Comparison of ENCODE assay signal across 16 mouse cellular contexts in the genomic region with DNA sequence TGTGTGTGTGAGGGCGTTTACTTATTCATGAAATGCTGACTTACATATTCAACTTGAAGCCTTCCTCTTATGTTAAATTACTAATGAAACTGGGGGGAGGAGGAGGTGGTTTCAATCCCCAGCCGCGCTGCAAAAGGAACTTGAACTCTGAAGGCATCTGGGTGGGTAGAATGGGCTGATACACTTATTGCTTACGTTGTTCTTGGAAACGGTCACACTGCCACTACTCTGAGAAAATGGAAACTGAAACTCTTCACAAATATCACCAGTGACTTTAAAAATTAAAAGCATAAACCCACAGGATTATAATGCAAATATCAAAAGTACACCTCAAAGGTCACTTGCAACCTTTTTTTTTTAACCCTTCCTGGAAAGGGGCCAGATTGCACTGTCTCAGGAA. TPM values are rescaled to one million over a fixed set of nuclear protein-coding genes. Genes with fewer than 3 reads are reported as not detected.
A peak's percentile ranks its signal among the peaks of the same experiment; 100 is the strongest.
DNase-seq lines count a peak whose midpoint lies in the region; ATAC-seq lines count a peak whose summit lies in the region.
"Had no signal": no experiment of that assay in that cellular context is flagged by ENCODE, and none has a peak within 500 bp of the region (broad histone marks: within the 10 kb centered on the region; RNA-seq: fewer than 3 reads in every experiment).

No protein-coding gene starts in this region.

- peak overlapping the region; percentile 12; the same call in 1 of the 2 replicates for H3K9ac ChIP-seq in heart, embryonic 13.5 days
- H3K9ac ChIP-seq: forebrain, embryonic 15.5 days; liver, embryonic 14.5 days had no signal

- H3K27ac ChIP-seq in heart, embryonic 13.5 days (replicated peaks): peak overlapping the region; percentile 76
- H3K27ac ChIP-seq: forebrain, embryonic 15.5 days; hindbrain, postnatal 0 days; kidney, postnatal 0 days; liver, embryonic 14.5 days had no signal

- 0 out of 2 replicates have a peak overlapping the region, but pooled peaks have one; percentile 63 for H3K4me2 ChIP-seq in heart, embryonic 13.5 days
- H3K4me2 ChIP-seq: forebrain, embryonic 15.5 days had no signal

- no peak for DNase-seq in heart, adult 18-20 months
- peak; percentile 31 to 40 for DNase-seq in spleen, postnatal 36 days (ENCODE audit: low spot score in 2 of 2)
- no peak for DNase-seq in spleen, postnatal 14 days (ENCODE audit: low spot score in 2 of 2)
- DNase-seq in testis, postnatal 14 days (ENCODE audit: low spot score): no peak
- no peak for DNase-seq in cerebellum, adult 11-12 months
- DNase-seq: cerebellum, postnatal 25 days; gastrocnemius, postnatal 14 days; layer of hippocampus, adult 9-11 months had no signal

- no peaks in the 10 kb centered on the region for H3K36me3 ChIP-seq in heart, embryonic 13.5 days
- H3K36me3 ChIP-seq: forebrain, embryonic 15.5 days had no signal

- H3K9me3 ChIP-seq in heart, embryonic 13.5 days: no peaks in the 10 kb centered on the region
- H3K9me3 ChIP-seq: forebrain, embryonic 15.5 days had no signal

- H3K4me1 ChIP-seq in heart, embryonic 13.5 days: peaks cover 90% of the 10 kb centered on the region

- no peak for ATAC-seq in heart, embryonic 13.5 days (ENCODE audit: extremely low read depth, insufficient number of reproducible peaks, low FRiP score, low TSS enrichment)
- ATAC-seq in hematopoietic stem cell, adult 5-6 weeks (replicated peaks in 1 of 2; ENCODE audit: insufficient read depth in 1 of 2, low FRiP score in 2 of 2, low TSS enrichment in 1 of 2, low read depth in 1 of 2, poor library complexity in 2 of 2, severe bottlenecking in 2 of 2): peak; percentile 49 to 55; a peak in 3 of 4 replicates
- ATAC-seq: forebrain, embryonic 15.5 days; hindbrain, postnatal 0 days; Patski had no signal

- H3K27me3 ChIP-seq in heart, embryonic 13.5 days (replicated peaks): no peaks in the 10 kb centered on the region
- H3K27me3 ChIP-seq: CH12.LX; forebrain, embryonic 15.5 days; Patski had no signal

- 47% methylated on average over 5 of the region's 5 CpGs for WGBS in heart, embryonic 13.5 days

- H3K4me3 ChIP-seq in heart, embryonic 13.5 days: no peak overlapping the region
- H3K4me3 ChIP-seq: forebrain, embryonic 15.5 days had no signal

RNA-seq across cellular contexts. Expression of gene Stk39, which starts 37.5 kb away (rescaled TPM):
- 49.6 and 51.5 TPM in 2 replicates for polyA plus RNA-seq in heart, embryonic 13.5 days (2015; fragmentation: Nextera tagmentation; extraction: Ambion mirVana)
- total RNA-seq in heart, adult 18-20 months (2021): 10 to 100 TPM; 88.1 to 97.1 TPM
- total RNA-seq in hematopoietic stem cell, adult 5-6 weeks (2017): 9.1 and 11.0 TPM in 2 replicates
- total RNA-seq: CH12.LX had no signal

Comparison
In these comparisons a context has a peak if more than half of its experiments do, and no peak if none do; other contexts are left out.
1. DNase-seq: peak in spleen, postnatal 36 days (2 of 2); none in heart, adult 18-20 months (0 of 2), spleen, postnatal 14 days (0 of 2), testis, postnatal 14 days (single experiment) and cerebellum, adult 11-12 months (single experiment).